In the genomic region with DNA sequence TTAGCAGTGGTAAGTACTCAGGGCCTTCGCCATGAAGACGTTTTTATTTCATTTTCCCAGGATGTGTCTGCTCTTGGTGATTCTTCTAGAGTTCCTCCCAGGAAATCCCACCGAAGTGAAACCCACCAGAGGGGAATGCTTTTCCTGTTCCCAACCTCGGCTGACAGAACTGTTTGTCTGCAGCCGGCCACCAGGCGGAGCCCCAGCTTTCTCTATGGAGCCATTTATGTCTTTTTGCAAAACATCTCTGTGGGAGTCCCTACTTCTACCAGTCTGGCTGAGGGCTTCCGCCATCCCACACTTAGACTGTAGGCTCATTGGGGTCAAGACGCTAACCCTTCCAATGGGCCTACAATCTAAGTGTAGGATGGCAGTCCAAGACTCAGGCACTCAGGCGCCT, we compare ENCODE assay signal across 7 mouse cellular contexts. TPM values are rescaled to one million over a fixed set of nuclear protein-coding genes. Genes with fewer than 3 reads are reported as not detected.
DNase-seq lines count a peak whose midpoint lies in the region; ATAC-seq lines count a peak whose summit lies in the region.

No protein-coding gene starts in this region.

- ATAC-seq in activated CD4-positive, CD25-positive, alpha-beta regulatory T cell, adult 4 months, result peak; percentile 62
- peak; percentile 73; the same call in 1 of the 2 replicates for ATAC-seq in common myeloid progenitor, adult 5-6 weeks (replicated peaks; ENCODE audit: low read depth, poor library complexity, severe bottlenecking)
- ATAC-seq in inflammation-experienced regulatory T-cells, adult 6 months, result peak; percentile 65

- intact Hi-C loops in gastrocnemius, postnatal 14 days (cut with DNase I; ENCODE audit: low total_unique reads), result loop anchor here (2.0 kb wide), 1 partner anchor 287 kb away; no protein-coding TSS in a partner anchor
- intact Hi-C loops in left cerebral cortex, postnatal 14 days (cut with DNase I), result loop anchor here (2.0 kb wide), 1 partner anchor 287 kb away; no protein-coding TSS in a partner anchor

- DNase-seq in gastrocnemius, postnatal 14 days, result peak; percentile 66
- DNase-seq in left cerebral cortex, postnatal 14 days (ENCODE audit: low spot score in 2 of 2), result peak; percentile 79 to 83
- peak; percentile 83 for DNase-seq in mesoderm, embryonic 11.5 days (ENCODE audit: low read depth, low spot score)
- peak; percentile 27 to 67 for DNase-seq in spleen, adult 18-20 months

RNA-seq across cellular contexts. Expression of gene Eno4, which starts 31.8 kb away (rescaled TPM):
- not detected for polyA plus RNA-seq in activated CD4-positive, CD25-positive, alpha-beta regulatory T cell, adult 4 months (2017; shearing (Covaris generic))
- not detected in 2 replicates for total RNA-seq in common myeloid progenitor, adult 5-6 weeks (2017)
- total RNA-seq in gastrocnemius, postnatal 14 days (2021), result under 1 TPM in 1 of 2 experiments, not detected in 1; 0.10 TPM
- not detected for polyA plus RNA-seq in inflammation-experienced regulatory T-cells, adult 6 months (2017; shearing (Covaris generic))
- 1 to 10 TPM; 1.6 to 1.8 TPM for total RNA-seq in left cerebral cortex, postnatal 14 days (2021)

RNA-seq across cellular contexts. Expression of gene Hspa12a, which starts 32.1 kb away (rescaled TPM):
- polyA plus RNA-seq in activated CD4-positive, CD25-positive, alpha-beta regulatory T cell, adult 4 months (2017; shearing (Covaris generic)), result 1 to 10 TPM in 1 of 2 experiments, under 1 TPM in 1; 0.81 to 1.5 TPM
- total RNA-seq in common myeloid progenitor, adult 5-6 weeks (2017), result not detected in 2 replicates
- 10 to 100 TPM in 1 of 2 experiments, 1 to 10 TPM in 1; 8.6 to 13.4 TPM for total RNA-seq in gastrocnemius, postnatal 14 days (2021)
- under 1 TPM in 2 of 3 experiments, not detected in 1; 0.57 to 0.92 TPM for polyA plus RNA-seq in inflammation-experienced regulatory T-cells, adult 6 months (2017; shearing (Covaris generic))
- total RNA-seq in left cerebral cortex, postnatal 14 days (2021), result 100 to 1,000 TPM; 224 to 233 TPM

Comparison
In these comparisons a context has a peak if more than half of its experiments do, and no peak if none do; other contexts are left out.
1. Peak in every context shown above with its lines: DNase-seq and ATAC-seq.
2. RNA of gene Hspa12a, which starts 32.1 kb away (total RNA-seq): 224 to 233 TPM in left cerebral cortex, postnatal 14 days; 8.6 to 13.4 TPM in gastrocnemius, postnatal 14 days and not detected in common myeloid progenitor, adult 5-6 weeks; every median in the first group is over 10 times any median in the second.